Mouse (Mus musculus): Measurements from ENCODE around the gene Cdh1.

DNA sequence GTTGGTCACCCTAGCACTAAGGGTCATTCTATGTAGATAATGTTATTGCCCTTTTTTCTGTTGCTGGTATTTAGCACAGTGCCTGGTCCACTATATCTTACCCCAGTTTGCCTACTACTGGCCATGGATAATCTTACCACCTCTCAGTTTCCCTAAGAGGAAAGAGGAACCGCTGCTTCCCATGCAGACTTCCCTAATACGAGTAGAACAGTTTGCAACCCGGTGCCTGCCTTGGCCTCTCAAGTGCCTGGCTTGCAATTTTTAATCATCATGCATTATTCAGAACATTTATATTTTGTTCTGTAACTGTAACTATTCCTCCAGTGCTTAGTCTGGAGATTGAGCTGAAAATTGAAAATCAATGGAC lies 17.5 kb upstream of the Cdh1 start:
- no peak for TF ChIP-seq CTCF (IDR thresholded peaks at IDR 0.05; ENCODE audit: low read depth)
- no peak for TF ChIP-seq EP300 (IDR thresholded peaks at IDR 0.05; ENCODE audit: low read depth)

Data from liver, embryonic 14.5 days (tissue).